Mouse (Mus musculus): Measurements from ENCODE around the gene 1700018B08Rik. TPM values are rescaled to one million over a fixed set of nuclear protein-coding genes. Genes with fewer than 3 reads are reported as not detected.

Gene 1700018B08Rik
- polyA plus RNA-seq (2014; fragmentation: Illumina TruSeq; extraction: RNeasy Lipid Tissue Mini Kit (QIAGEN cat#74804); ENCODE audit: low read depth, low replicate concordance) = not detected

GRCm38 (mm10) chr8:121544276-121544785, at the start of gene 1700018B08Rik:
Gene 1700018B08Rik, minus strand, starts transcription at chr8:121544320.

DNA sequence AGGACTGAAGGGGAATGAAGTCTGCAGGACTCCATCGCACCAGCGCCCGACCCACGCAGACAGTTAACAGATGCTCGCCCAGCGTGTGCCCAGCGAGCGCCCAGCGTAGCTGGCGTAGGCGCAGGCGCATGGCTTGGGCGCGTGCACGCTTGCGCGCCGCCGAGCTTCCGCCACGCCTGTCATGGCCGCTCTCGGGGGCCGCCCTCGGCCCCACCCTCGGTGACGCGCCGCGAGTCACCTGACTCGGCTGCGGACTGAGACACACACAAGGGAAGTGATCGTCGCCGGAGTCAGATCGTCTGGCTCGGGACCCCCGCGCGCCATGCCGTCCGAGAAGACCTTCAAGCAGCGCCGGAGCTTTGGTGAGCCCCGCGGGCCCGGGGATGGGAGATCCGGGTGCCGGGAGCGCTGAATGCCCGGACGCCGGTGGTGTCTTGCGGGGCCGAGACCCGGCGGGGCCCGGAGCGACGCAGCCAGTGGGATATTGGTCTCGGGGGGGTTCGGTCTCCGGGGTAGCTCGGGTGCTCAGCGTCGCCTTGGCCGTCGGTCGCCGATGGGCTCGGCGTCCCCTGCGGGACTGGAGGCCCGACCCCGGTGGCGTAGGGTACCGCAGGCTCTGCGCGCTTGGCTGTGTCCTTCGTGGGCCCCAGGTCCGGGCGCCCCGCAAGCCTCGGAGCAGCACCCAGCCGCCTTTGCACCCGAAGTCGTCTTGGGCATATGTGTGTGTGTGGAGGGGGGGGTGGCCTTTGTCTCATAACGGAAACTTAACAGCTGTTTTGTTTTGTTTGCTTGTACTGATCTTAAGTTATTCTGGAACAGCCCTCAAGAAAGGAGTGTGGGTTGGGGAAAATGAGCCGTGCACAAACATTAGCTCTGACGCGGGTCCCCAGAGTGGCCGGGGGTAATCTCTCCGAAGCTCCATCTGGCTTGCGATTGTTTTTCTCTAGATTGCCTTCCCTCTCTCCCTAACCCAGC, 46.4 kb upstream of the 1700018B08Rik start, which contains the start of gene Map1lc3b:
Gene Map1lc3b, plus strand, starts transcription at position 159 of the 975 bp plus-strand sequence.

DNA sequence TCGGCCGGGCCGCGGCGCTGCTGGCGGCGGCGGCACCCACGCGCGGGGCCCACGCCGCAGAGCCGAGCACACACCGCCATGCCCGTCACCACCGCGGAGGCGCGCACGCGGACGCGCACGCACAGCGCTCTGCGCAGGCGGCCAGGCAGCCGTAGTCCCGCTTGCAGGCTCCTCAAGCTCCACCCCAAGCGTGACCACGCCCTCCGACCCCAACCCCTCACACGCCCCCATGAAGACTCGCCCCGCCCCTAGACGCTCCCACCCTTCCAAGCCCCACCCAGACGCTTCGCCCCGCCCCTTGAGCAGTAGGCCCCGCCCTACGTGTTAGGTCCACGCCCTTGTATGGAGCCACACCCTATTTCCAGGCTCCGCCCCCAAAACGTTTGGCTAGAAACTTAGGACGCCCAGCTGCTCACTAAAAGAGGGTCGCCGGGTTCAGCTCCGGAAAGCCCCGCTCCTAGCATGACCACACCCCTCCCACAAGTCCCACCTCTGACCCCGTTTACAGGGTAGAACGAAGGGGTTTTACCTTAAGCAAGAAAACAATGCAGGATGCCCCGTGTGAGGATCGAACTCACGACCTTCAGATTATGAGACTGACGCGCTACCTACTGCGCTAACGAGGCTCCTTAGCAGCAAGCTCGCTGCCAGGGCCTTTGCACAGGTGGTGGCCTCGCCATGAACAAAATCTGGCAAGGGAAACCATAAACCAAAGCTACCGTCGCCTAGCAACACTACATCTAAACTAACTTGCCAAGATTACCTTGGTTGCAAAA, 34.7 kb upstream of the 1700018B08Rik start, which contains the start of gene Fbxo31:
Gene Fbxo31, minus strand, starts transcription at position 131 of the 776 bp plus-strand sequence.

Other genes with a start within 250 kb of the 1700018B08Rik start
- 0.61 TPM for gene Fbxo31, start 34.5 kb upstream of the 1700018B08Rik start, polyA plus RNA-seq (2014; fragmentation: Illumina TruSeq; extraction: RNeasy Lipid Tissue Mini Kit (QIAGEN cat#74804); ENCODE audit: low read depth, low replicate concordance)
- gene Map1lc3b, start 46.0 kb upstream of the 1700018B08Rik start, polyA plus RNA-seq (2014; fragmentation: Illumina TruSeq; extraction: RNeasy Lipid Tissue Mini Kit (QIAGEN cat#74804); ENCODE audit: low read depth, low replicate concordance) = 53.2 TPM
- gene Zcchc14, start 108.6 kb upstream of the 1700018B08Rik start, polyA plus RNA-seq (2014; fragmentation: Illumina TruSeq; extraction: RNeasy Lipid Tissue Mini Kit (QIAGEN cat#74804); ENCODE audit: low read depth, low replicate concordance) = 25.4 TPM
- not detected for gene Jph3, start 185.3 kb upstream of the 1700018B08Rik start, polyA plus RNA-seq (2014; fragmentation: Illumina TruSeq; extraction: RNeasy Lipid Tissue Mini Kit (QIAGEN cat#74804); ENCODE audit: low read depth, low replicate concordance)